Mouse (Mus musculus) layer of hippocampus, adult 2 months (tissue): ENCODE data around the gene Sh3bgrl3. TPM values are rescaled to one million over a fixed set of nuclear protein-coding genes. Genes with fewer than 3 reads are reported as not detected.
"Not testable (repeated sequence)": the region's sequence is repeated elsewhere in the genome, so short reads cannot be mapped to it uniquely, and the experiment has no call there.

Source experiments
- DNase-seq, 2 experiments: peaks; one replicate each; pipeline ENCODE4 v3.0.0; 2022; ENCODE audit warnings: low spot score in 2 of 2
- H3K27ac ChIP-seq: fragments of 200-600 bp; 2 replicates; pipeline ENCODE4 v1.8.1; 2022
- H3K4me3 ChIP-seq: fragments of 200-600 bp; 2 replicates; pipeline ENCODE4 v1.8.1; 2022; ENCODE audit warnings: mild to moderate bottlenecking
- CTCF ChIP-seq: fragments of 200-600 bp; conservative IDR thresholded peaks from 2 replicates; pipeline ENCODE4 v1.8.1; 2022; ENCODE audit warnings: antibody characterized with exemption, mild to moderate bottlenecking, moderate library complexity
- long read RNA-seq, 2 experiments: library from polyadenylated mRNA; stranded (forward); transcript quantifications; one replicate each; pipeline ENCODE4 v2.0.0; 2021; ENCODE audit warnings: borderline mapping rate in 2 of 2
- total RNA-seq, 2 experiments: library from RNA; stranded (reverse); gene quantifications; 2 replicates each; pipeline ENCODE4 v1.2.3; 2021

Sh3bgrl3 gene
- 100 to 1,000 TPM; 257 to 267 TPM for total RNA-seq
- long read RNA-seq, experiment 1, transcript Sh3bgrl3-202 (2 exons, 518 nt), result minor isoform, 5 of 173 reads
- long read RNA-seq, experiment 1, transcript Sh3bgrl3-201 (3 exons, 743 nt), result major isoform, 153 of 173 reads
- long read RNA-seq, experiment 1, partial matches to known transcripts, result 7 of 173 reads
- long read RNA-seq, experiment 1, other reads (novel, unspliced or antisense), result 6 of 173 reads
- long read RNA-seq, experiment 2, transcript Sh3bgrl3-201 (3 exons, 743 nt), result major isoform, 217 of 232 reads
- long read RNA-seq, experiment 2, partial matches to known transcripts, result 8 of 232 reads
- long read RNA-seq, experiment 2, other reads (novel, unspliced or antisense), result 1 of 232 reads

DNA sequence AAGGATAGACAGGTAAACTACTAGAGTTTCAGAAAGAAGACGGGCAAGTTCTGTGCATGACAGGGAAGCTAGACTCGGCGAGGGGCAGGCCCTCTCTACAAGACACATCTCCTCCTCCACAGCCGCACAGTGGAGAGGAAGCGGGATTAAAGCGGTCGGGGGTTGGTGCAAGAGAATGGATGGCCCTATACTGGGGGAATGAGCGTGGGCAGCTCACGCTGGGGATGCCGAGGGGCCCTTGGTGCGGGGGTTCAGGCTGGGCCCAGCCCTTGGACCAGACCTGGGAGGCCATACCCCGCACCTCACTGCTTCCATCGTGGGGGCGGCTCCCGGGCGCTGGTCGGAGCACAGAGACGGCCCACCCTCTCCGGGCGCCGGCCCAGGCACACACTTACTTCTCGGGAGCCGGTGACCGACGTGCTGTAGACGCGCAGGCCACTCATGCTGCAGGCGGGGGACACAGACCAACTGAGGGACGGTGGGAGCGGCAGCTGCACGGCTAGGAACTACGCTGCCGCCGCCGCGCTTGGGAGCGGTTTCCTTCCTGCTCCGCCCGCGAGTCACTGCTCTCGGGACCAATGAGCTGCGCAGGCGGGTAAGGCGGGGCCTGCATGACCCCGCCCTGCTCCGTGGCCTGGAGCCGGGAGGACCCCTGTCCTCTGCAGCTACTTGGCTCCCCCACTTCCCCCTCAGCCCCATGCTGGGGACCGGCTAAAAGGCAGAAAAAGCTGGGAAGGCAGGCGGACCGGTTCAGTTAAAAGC, at the start of gene Sh3bgrl3:
Sh3bgrl3 (minus strand) TSS at position 569 of the 762 bp plus-strand sequence.
- H3K4me3 ChIP-seq, result peak within 1 kb of the TSS; percentile 91
- no peak for TF ChIP-seq CTCF
- peak within 1 kb of the TSS; percentile 98 for H3K27ac ChIP-seq
- peak; percentile 85 to 88 for DNase-seq

DNA sequence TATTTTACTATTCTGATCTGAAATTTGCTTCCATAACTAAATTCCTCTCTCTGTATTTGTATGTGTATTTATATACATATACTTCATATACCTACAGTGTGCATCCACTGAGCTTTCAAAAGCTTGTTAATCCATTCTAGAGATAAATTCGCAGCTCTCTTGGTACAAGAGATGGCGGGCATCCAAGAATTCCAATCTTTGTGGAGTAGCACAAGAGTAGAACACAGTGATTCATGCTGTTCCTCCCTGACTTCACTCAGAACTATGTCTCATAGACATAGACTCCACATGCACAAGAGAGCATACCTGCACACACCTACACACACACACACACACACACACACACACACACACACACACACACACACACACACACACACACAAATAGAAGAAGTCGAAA, 43.8 kb upstream of the Sh3bgrl3 start:
- Histone ChIP-seq H3K4me3 (no peak overlapping the region), H3K27ac (no peak overlapping the region)
- TF ChIP-seq CTCF, result no peak
- DNase-seq, result peak in 1 of 2 experiments; percentile 44

DNA sequence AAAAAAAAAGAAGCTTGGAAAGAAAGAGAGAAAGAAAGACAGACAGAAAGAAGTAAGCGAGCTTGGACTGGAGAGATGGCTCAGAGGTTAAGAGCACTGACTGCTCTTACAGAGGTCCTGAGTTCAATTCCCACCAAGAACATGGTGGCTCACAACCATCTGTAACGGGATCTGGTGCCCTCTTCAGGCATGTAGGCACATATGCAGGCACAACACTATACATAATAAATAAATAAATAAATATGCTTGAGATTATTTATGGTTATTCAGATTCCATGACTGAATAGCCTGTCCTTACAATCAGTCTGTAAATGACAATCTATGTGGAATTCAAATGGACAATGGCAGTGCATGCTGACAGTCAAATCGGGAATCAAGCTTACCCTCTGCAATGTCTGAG, 38.3 kb upstream of the Sh3bgrl3 start:
- peak; percentile 48 for TF ChIP-seq CTCF
- H3K27ac ChIP-seq, result no peak overlapping the region
- H3K4me3 ChIP-seq, result no peak overlapping the region
- no peak for DNase-seq

DNA sequence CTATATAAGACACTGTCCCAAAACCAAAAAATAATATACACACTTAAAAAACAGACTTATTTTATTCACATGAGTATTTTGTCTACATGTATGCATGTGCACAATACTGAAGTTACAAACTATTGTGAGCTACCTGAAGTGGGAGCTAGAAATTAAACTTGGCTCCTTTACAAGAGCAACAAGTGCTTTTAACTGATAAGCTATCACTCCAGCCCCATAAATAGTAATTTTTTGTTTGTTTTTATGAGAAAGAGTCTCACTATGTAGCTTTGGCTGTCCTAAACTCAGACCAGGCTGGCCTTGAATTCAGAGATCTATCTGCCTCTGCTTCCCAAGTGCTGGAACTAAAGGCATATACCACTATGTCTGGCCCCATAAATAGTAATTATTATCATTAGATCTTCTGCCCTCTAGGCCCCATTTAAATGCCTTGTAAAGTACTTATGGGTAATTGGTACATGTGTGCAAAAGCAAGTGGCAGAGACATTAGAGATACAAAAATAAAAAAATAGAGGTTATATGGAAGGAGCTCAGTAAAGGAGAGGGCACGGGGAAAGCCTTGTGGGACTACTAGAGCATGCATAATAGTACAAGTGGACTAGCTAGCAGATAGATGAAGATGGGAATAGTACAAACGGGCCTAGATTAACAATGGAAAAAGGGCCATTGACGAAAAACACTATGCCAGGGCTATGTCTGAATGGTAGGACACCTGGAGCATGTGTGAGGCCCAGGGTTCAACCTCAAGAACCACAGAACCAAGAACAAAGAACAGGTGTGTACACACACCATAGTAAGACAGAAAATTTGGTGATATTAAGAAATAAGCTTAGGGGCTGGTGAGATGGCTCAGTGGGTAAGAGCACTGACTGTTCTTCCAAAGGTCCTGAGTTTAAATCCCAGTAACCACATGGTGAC, 37.2 kb upstream of the Sh3bgrl3 start:
- DNase-seq, result no peak
- H3K4me3 ChIP-seq, result no peak overlapping the region
- TF ChIP-seq CTCF, result no peak
- no peak overlapping the region for H3K27ac ChIP-seq

DNA sequence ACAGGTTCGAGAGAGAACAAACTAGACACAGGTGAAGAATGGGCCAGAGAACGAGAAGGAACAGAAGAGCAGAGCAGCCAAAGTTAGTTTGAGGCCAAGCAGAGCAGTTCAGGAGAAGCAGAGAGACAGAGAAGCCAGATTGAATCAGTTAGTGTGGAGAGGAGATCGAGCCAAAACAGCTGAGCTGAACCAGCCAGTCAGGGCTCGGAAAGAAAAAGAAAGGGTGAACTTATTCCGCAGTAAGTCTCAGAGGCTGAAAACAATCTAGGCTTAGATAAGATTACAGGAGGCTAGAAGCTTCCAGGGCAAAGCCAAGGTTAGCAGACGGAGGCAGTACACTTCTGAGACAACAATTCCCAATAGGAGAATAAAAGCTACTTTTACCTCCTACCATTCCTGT, 36.4 kb upstream of the Sh3bgrl3 start:
- H3K4me3 ChIP-seq, result no peak overlapping the region
- H3K27ac ChIP-seq, result no peak overlapping the region

DNA sequence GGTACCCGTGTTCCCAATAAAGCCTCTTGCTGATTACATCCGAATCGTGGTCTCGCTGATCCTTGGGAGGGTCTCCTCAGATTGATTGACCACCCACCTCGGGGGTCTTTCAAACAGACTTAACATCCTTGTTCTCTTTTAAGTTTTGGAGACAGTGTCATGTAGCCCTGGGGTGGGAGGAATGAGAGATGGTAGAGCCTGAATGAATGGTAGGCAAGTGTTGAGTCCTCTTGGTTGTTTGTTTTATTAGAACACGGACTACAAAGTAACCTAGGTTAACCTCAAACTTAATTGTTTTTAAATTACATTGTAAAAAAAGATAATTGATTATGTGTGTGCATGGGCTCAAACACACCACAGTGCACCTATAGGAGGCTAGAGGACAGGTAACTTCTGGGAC, 36.0 kb upstream of the Sh3bgrl3 start:
- Histone ChIP-seq H3K4me3 (no peak overlapping the region), H3K27ac (no peak overlapping the region)
- no peak for DNase-seq
- no peak for TF ChIP-seq CTCF

More for the DNA sequence above, 36.4 kb upstream of the Sh3bgrl3 start:
- no peak for TF ChIP-seq CTCF
- DNase-seq, result no peak

DNA sequence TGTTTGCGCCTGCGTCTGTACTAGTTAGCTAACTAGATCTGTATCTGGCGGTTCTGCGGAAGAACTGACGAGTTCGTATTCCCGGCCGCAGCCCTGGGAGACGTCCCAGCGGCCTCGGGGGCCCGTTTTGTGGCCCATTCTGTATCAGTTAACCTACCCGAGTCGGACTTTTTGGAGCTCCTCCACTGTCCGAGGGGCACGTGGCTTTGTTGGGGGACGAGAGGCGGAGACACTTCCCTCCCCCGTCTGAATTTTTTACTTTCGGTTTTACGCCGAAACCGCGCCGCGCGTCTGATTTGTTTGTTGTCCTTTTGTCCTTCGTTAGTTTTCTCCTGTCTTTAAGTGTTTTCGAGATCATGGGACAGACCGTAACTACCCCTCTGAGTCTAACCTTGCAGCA, 31.5 kb upstream of the Sh3bgrl3 start:
- H3K27ac ChIP-seq, result peak overlapping the region; percentile 69; the same call in 1 of the 2 replicates
- not testable (repeated sequence) for DNase-seq
- peak overlapping the region; percentile 53 for H3K4me3 ChIP-seq

DNA sequence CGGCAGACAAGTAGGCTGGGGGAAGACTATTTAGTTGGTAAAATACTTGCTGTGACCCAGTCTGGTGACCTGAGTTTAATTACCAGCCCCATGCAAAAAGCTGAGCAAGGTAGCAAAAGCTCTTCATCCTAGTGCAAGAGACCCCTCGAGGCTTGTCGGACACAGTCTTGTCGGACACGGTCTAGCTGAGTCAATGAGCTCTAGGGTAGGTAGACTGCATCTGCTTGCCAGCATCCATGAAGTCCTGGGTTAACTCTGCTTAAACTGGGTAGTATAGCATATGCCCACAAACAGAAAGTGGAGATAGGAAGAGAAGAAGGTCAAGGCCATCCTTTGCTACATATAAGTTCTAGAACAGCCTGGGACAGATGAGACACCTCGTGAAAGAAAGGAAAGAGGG, 30.2 kb upstream of the Sh3bgrl3 start:
- DNase-seq, result no peak
- Histone ChIP-seq H3K27ac (no peak overlapping the region), H3K4me3 (no peak overlapping the region)
- no peak for TF ChIP-seq CTCF

DNA sequence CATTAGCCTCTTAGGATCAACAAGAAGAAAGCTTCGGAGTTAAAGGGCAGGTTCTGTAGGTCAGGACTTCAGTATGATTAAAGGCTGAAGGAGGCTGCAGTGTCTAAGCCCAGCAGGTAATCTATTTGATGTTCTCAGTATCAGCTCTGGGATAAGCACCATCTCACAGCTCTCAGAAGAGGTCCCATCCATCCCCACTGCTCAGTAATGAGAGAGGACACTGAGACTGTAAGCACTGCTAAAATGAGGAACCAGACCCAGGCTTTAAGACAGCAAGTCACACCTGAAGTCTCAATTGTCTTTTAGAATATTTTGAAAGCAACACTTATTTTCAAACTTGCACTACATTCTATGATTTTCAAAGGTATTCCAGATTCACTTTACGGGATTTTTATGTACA, 29.0 kb upstream of the Sh3bgrl3 start:
- Histone ChIP-seq H3K4me3 (no peak overlapping the region), H3K27ac (peak overlapping the region; percentile 21; the same call in 1 of the 2 replicates)
- no peak for TF ChIP-seq CTCF
- DNase-seq, result no peak

DNA sequence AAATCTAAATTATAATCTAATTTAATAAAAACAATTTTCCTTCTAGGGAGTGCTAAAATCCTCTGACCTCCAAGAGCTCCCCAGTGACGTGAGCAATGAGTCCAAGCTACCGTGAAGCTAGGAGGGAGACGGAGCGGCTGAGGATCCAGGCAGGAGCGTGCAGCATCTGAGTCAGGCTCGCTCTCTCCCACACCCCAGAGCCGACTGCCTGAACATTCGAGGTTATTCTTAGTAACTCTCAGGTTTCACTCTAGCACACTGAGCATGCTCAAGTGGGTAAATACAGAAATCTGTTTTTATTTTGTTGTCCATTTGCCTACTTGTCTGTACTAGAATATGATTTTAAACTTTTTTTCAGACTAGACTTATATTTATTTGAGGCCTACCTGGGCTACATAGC, 28.2 kb upstream of the Sh3bgrl3 start:
- peak; percentile 41 to 51 for DNase-seq
- H3K4me3 ChIP-seq, result no peak overlapping the region
- no peak for TF ChIP-seq CTCF

DNA sequence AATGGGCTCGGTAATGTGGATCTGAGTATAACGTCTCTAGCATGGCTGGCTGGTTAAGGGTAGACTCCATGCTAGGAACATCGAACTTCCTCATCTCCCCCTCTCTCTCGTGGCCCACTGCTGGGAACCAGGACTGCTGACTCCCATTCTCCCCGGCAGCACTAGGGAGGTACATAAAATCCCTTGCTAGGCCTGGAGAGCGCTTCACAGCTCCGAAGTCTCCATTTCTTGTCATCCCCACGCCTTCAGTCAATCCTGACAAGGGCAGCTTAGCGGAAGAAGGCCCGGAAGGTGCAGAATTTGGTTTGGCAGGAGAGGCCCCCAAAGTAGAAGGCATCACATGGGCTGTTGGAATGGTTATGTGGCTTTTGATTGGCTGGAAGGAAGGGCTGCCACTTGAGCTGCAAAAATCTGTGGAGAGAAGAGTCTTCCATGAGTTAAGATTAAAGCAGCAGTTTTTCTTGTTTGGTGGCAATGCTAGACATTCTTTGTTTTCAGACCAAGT, 27.4 kb upstream of the Sh3bgrl3 start:
- no peak overlapping the region for H3K4me3 ChIP-seq
- DNase-seq, result no peak
- no peak for TF ChIP-seq CTCF
- peak overlapping the region; percentile 21; the same call in 1 of the 2 replicates for H3K27ac ChIP-seq

More for the DNA sequence above, 28.2 kb upstream of the Sh3bgrl3 start:
- peak overlapping the region; percentile 21; the same call in 1 of the 2 replicates for H3K27ac ChIP-seq

DNA sequence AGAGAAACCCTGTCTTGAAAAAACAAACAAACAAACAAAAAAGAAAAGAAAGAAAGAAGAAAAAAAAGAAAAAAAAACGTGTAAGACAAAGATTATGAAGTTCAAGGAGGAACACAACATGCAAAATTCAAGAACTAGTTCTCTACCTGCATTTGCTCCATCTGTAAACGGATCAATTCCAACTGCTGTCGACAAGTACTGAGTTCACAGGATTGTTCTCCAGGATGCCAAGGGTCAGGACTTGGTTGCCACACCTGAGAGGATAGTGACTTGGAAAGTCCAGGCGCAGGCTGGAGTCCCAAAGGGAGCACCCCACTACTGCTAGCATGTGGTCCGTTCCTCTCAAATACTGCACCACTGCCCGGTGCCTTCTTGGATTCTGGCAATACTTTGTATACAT, 26.9 kb upstream of the Sh3bgrl3 start:
- TF ChIP-seq CTCF, result no peak
- Histone ChIP-seq H3K27ac (no peak overlapping the region), H3K4me3 (no peak overlapping the region)
- DNase-seq, result no peak
